Mouse (Mus musculus) layer of hippocampus, adult 18-20 months (tissue): ENCODE measurements around the gene Gm3532. TPM values are rescaled to one million over a fixed set of nuclear protein-coding genes. Genes with fewer than 3 reads are reported as not detected.
"Not testable (repeated sequence)": the region's sequence is repeated elsewhere in the genome, so short reads cannot be mapped to it uniquely, and the experiment has no call there.

Source experiments
- DNase-seq, 2 experiments: peaks; one replicate each; pipeline ENCODE4 v3.0.0; 2022; ENCODE audit warnings: low spot score in 2 of 2
- long read RNA-seq: library from polyadenylated mRNA; stranded (forward); transcript quantifications from one replicate; pipeline ENCODE4 v2.0.0, GENCODE M21; 2021
- total RNA-seq, 2 experiments: library from RNA; stranded (reverse); gene quantifications; 2 replicates each; pipeline ENCODE4 v1.2.3; 2021

Gm3532 gene
- total RNA-seq = not detected
- long read RNA-seq = 0 reads

DNA sequence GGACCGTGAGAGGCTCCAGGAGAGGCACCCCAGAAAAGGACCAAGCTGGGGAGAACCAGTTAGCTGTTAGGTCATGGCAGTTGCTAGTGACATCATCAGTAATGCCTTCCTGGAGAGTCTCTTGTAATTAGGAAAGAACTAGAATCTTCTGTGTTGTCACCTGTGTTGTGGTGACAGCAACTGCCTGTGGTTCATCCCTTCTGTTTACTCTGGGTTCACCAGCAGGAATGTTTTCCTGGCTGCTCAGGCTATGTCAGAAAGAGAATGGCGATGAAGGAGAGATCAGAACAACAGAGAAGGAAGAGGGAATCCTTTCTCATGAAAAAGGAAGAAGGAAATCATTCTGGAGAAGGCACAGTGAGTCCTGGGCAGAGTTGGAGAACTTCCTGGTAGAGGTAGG lies at the start of gene Gm3532:
TSS of gene Gm3532 (plus strand) at position 301 of the 400 bp plus-strand sequence.
- not testable (repeated sequence) for DNase-seq

DNA sequence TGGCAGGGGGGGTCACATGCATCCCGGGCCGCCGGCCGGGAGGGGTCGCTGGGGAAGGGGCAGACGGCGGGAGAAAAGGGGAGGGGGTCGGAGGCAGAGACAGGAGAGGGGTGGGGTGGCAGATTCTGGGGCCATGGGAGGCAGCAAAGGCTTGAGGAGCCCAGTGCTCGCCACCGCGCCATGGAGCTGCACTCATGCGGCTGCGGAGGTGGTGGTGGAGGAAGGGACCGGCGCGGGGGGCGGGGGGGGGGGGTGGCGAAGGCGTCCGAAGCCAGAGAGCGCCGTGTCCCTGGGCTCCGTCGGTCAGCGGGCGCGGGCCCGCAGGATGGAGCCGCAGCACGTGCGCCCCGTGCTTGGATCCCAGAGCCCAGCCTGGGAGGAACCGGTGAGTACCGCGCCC lies 36.9 kb upstream of the Gm3532 start, which contains the start of gene Gm3488:
TSS of gene Gm3488 (plus strand) at position 301 of the 400 bp plus-strand sequence.
- not testable (repeated sequence) for DNase-seq

Other genes with a start within 250 kb of the Gm3532 start
- gene Gm3542, start 203.6 kb upstream of the Gm3532 start, total RNA-seq = not detected
- gene Gm3500, start 149.4 kb upstream of the Gm3532 start, total RNA-seq = not detected
- gene Gm3194, start 83.0 kb upstream of the Gm3532 start, total RNA-seq = 1 to 10 TPM; 3.0 TPM
- not detected for gene Gm8246, start 60.7 kb upstream of the Gm3532 start, total RNA-seq
- gene Gm3187, start 54.3 kb upstream of the Gm3532 start, total RNA-seq = not detected
- under 1 TPM; 0.23 to 0.35 TPM for gene Gm3488, start 36.8 kb upstream of the Gm3532 start, total RNA-seq
- gene Gm8265, start 94.5 kb downstream of the Gm3532 start, total RNA-seq = not detected
- gene Gm9603, start 149.0 kb downstream of the Gm3532 start, total RNA-seq = not detected
- under 1 TPM; 0.30 TPM for gene Gm3373, start 203.1 kb downstream of the Gm3532 start, total RNA-seq